Mouse (Mus musculus): ENCODE measurements at regions not wholly inside any gene's neighbourhood (a gene's known extent, or its start where the extent isn't known, plus 50 kb on each side); places are given as distances from the start of the nearest gene placed in this dataset.
A peak's percentile ranks its signal among the peaks of the same experiment; 100 is the strongest.

DNA sequence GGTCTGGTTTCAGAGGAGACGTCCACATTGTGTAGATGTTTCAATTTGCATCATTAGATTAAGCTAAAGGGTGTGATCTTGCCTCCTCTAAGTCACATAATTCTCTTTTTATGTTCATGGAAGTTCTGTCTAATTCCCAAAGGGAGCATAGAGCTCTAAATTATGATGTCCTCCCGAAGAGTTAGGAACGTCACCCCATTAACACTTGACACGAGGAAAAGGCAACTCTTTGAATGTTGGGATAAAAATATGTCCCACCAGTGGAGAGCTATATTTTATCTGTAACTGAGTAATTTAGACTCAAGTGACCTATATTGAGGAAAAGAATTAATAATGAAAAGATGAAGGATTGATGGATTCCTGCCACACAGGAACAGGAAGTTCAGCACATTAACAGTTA lies 69.2 kb upstream of the Fam19a1 start:
- peak; percentile 35 for DNase-seq (ENCODE audit: low read depth, low spot score)

GRCm38 (mm10) chr6:96053476-96053875 lies 59.5 kb upstream of the Fam19a1 start:
- DNase-seq (ENCODE audit: low read depth, low spot score) = no peak

DNA sequence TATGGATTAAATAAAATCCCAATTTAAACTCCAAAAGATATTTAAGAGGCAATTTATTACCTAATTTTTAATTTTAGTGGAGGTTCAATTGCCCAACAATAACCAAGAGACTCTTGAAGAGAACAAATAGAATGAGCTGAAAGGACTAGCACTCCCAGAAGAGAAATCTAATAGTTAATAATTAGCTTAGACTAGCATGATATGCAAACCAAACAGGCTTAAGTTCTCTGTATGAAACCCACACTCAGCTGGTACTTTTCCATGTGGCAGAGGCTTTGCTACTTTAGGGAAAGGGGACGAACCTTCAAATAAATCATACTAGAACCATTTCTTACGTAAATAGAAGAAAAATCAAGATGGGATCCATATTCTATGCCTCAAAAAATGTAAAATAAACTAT lies 55.9 kb upstream of the Fam19a1 start:
- no peak for DNase-seq (ENCODE audit: low read depth, low spot score)

- no peak for DNase-seq (ENCODE audit: low read depth, low spot score)
Observed at GRCm38 (mm10) chr6:96057575-96058159, 55.3 kb upstream of the Fam19a1 start.

- DNase-seq (ENCODE audit: low read depth, low spot score) = no peak
Observed at GRCm38 (mm10) chr6:96061979-96062378, 51.0 kb upstream of the Fam19a1 start.

Measured in mesoderm, embryonic 11.5 days (tissue).